Mouse (Mus musculus) midbrain, postnatal 0 days (tissue): ENCODE results near the gene Copz2. TPM values are rescaled to one million over a fixed set of nuclear protein-coding genes. Genes with fewer than 3 reads are reported as not detected.

Experiments used
- ATAC-seq: fragments of 200-750 bp; cut with Nextera tagmentation; 2 replicates; pipeline ENCODE4 v1.8.0; 2017; ENCODE audit warnings: moderate number of reproducible peaks, mild to moderate bottlenecking, moderate TSS enrichment, moderate library complexity; ENCODE audit not compliant: low FRiP score
- DNase-seq: peaks from one replicate; pipeline ENCODE4 v3.0.0-alpha.2; 2015; ENCODE audit warnings: low spot score
- H3K27ac ChIP-seq: fragments of 300-500 bp; sonication (generic); 2 replicates; pipeline ENCODE4 v1.5.1; 2014; ENCODE audit warnings: low read depth, mild to moderate bottlenecking, low read length, mixed read lengths
- H3K27me3 ChIP-seq: fragments of 300-500 bp; sonication (generic); 2 replicates; pipeline ENCODE4 v1.6.1; 2014; ENCODE audit warnings: low read length, control low read depth, mixed read lengths; ENCODE audit not compliant: insufficient read depth
- H3K36me3 ChIP-seq: fragments of 300-500 bp; sonication (generic); 2 replicates; pipeline ENCODE4 v1.6.1; 2014; ENCODE audit warnings: low read length, control low read depth, mixed read lengths; ENCODE audit not compliant: insufficient read depth
- H3K4me1 ChIP-seq: fragments of 300-500 bp; sonication (generic); 2 replicates; pipeline ENCODE4 v1.6.1; 2014; ENCODE audit warnings: mild to moderate bottlenecking, control low read depth, antibody characterized with exemption, low read length, mixed read lengths; ENCODE audit not compliant: insufficient read depth
- H3K4me2 ChIP-seq: fragments of 300-500 bp; sonication (generic); 2 replicates; pipeline ENCODE4 v1.6.1; 2014; ENCODE audit warnings: low read depth, mild to moderate bottlenecking, low read length, mixed read lengths; ENCODE audit not compliant: poor library complexity, severe bottlenecking
- H3K4me3 ChIP-seq: fragments of 300-500 bp; sonication (generic); 2 replicates; pipeline ENCODE4 v1.5.1; 2014; ENCODE audit warnings: low read depth, mild to moderate bottlenecking, low read length, moderate library complexity
- H3K9ac ChIP-seq: fragments of 300-500 bp; sonication (generic); replicated peaks from 2 replicates; pipeline ENCODE4 v1.6.1; 2014; ENCODE audit warnings: mild to moderate bottlenecking, low read length, moderate library complexity, mixed read lengths; ENCODE audit not compliant: poor library complexity, severe bottlenecking
- H3K9me3 ChIP-seq: fragments of 300-500 bp; sonication (generic); 2 replicates; pipeline ENCODE4 v1.6.1; 2016; ENCODE audit warnings: low read length, control low read depth
- CTCF ChIP-seq: IDR thresholded peaks from 2 replicates; pipeline ENCODE4 v1.5.1; 2016; ENCODE audit warnings: antibody characterized with exemption, mild to moderate bottlenecking
- WGBS: fragments of 180-500 bp; shearing (Covaris S2); extraction: QIAGEN DNeasy Blood & Tissue Kit; methylation state at CpG from one replicate; pipeline ENCODE4 v1.1.7; 2014; 5-methylcytosine and 5-hydroxymethylcytosine counted together
- polyA plus RNA-seq: library from polyadenylated mRNA; unstranded; fragments of >200 nt; fragmentation: Nextera tagmentation; extraction: Ambion mirVana; gene quantifications from 2 replicates; pipeline ENCODE4 v1.2.1, GENCODE M21; 2015
- total RNA-seq: library from RNA; depleted of rRNA; stranded (reverse); fragments of >200 nt; gene quantifications from 2 replicates; pipeline ENCODE4 v1.2.3, GENCODE M21; 2014

Gene Copz2
- total and polyA plus RNA-seq, 2 experiments from 2014 or later, result 12.7 to 20.3 TPM

GRCm38 (mm10) chr11:96873601-96874140 lies 24.0 kb downstream of the Copz2 start:
- H3K9ac ChIP-seq, result no peak overlapping the region; the same call in 1 of the 2 replicates
- TF ChIP-seq CTCF, result no peak
- no peaks in the 10 kb centered on the region for H3K9me3 ChIP-seq
- 15% methylated on average over 11 of the region's 11 CpGs for WGBS
- H3K4me2 ChIP-seq, result no peak overlapping the region
- H3K36me3 ChIP-seq, result no peaks in the 10 kb centered on the region
- peaks cover 30% of the 10 kb centered on the region for H3K4me1 ChIP-seq
- H3K4me3 ChIP-seq, result no peak overlapping the region
- no peak for DNase-seq
- peak overlapping the region; percentile 71 for H3K27ac ChIP-seq
- no peaks in the 10 kb centered on the region for H3K27me3 ChIP-seq
- ATAC-seq, result no peak

DNA sequence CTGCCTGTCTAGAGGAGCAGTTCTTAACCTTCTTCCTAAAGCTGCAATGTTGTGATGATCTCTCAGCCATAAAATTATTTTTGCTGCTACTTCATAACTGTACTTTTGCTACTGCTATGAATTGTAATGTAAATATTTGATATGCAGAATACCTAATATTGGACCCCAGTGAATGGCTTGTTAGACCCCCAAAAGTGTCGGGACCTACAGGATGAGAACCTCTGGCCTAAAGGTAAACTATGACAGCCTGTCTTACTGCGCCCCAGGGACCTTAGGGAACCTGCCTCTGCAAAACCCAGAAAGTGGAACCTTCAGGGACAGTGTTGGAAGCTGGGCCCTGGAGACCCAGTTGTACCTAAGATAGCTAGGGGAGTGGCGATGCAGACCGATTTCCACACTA lies 25.6 kb downstream of the Copz2 start:
- no peaks in the 10 kb centered on the region for H3K27me3 ChIP-seq
- peak overlapping the region; percentile 55 for H3K9ac ChIP-seq
- 8% methylated on average over 4 of the region's 4 CpGs for WGBS
- peak overlapping the region; percentile 54 for H3K4me2 ChIP-seq
- peak overlapping the region; percentile 96 for H3K27ac ChIP-seq
- H3K36me3 ChIP-seq, result no peaks in the 10 kb centered on the region
- no peaks in the 10 kb centered on the region for H3K9me3 ChIP-seq
- DNase-seq (no peak), ATAC-seq (no peak; the same call in 1 of the 2 replicates)
- peaks cover 30% of the 10 kb centered on the region for H3K4me1 ChIP-seq
- peak overlapping the region; percentile 30 for H3K4me3 ChIP-seq
- TF ChIP-seq CTCF, result no peak

- TF ChIP-seq CTCF, result no peak
- Histone ChIP-seq H3K9ac (peak overlapping the region; percentile 55), H3K9me3 (no peaks in the 10 kb centered on the region), H3K4me3 (peak overlapping the region; percentile 30), H3K27me3 (no peaks in the 10 kb centered on the region), H3K36me3 (no peaks in the 10 kb centered on the region), H3K4me1 (peaks cover 30% of the 10 kb centered on the region), H3K4me2 (peak overlapping the region; percentile 54), H3K27ac (peak overlapping the region; percentile 96)
- ATAC-seq, result peak; percentile 83
- under 1% methylated on average over 35 of the region's 35 CpGs for WGBS
- peak; percentile 93 for DNase-seq
Observed at GRCm38 (mm10) chr11:96875745-96876144, 26.1 kb downstream of the Copz2 start.

DNA sequence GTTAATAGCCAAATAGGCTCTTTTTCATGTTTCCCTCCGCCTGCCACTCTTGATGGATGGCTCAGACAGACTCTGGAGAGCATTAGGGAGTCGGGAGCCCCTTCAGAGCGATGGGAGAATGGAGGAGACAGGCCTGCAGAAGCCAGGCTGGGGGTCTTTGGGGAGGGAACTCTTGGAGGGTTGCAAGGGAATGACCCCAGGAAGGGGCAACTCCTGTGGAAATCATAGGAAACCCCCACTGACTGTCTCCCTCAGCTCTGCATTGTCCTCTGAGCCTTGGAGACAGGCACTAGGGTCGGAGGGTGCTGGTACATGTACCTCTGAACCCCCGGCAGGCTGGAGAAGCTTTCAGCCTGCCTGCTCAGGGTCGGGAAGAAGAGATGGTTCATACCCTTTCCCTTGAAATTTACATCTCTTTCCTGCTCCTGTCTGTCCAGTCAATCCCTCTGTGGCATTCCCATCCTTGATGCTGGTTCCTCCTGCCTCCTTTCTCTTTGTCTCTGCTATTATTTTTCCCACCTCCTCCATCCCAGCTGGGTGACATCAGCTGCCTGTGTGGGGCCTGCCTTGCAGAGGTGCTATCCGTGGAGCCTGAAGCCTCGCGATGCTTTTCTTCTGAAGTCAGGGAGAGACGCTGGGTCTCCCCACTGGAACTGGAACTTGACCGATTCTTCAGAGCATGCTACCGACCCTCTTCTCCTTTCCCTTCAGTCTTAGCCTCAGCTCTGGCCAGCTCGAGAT lies 26.8 kb downstream of the Copz2 start:
- WGBS, result 3% methylated on average over 13 of the region's 13 CpGs
- H3K9ac ChIP-seq, result peak overlapping the region; percentile 60
- no peak for TF ChIP-seq CTCF
- peak overlapping the region; percentile 54 for H3K4me2 ChIP-seq
- ATAC-seq (peak; percentile 47; the same call in 1 of the 2 replicates), DNase-seq (peak; percentile 73)
- no peaks in the 10 kb centered on the region for H3K27me3 ChIP-seq
- H3K36me3 ChIP-seq, result no peaks in the 10 kb centered on the region
- H3K4me3 ChIP-seq, result peak overlapping the region; percentile 30; the same call in 1 of the 2 replicates
- peaks cover 30% of the 10 kb centered on the region for H3K4me1 ChIP-seq
- H3K9me3 ChIP-seq, result no peaks in the 10 kb centered on the region
- H3K27ac ChIP-seq, result peak overlapping the region; percentile 96

GRCm38 (mm10) chr11:96877071-96877470 lies 27.4 kb downstream of the Copz2 start:
- no peaks in the 10 kb centered on the region for H3K27me3 ChIP-seq
- H3K9me3 ChIP-seq, result no peaks in the 10 kb centered on the region
- no peak for TF ChIP-seq CTCF
- peak overlapping the region; percentile 96 for H3K27ac ChIP-seq
- WGBS, result 25% methylated on average over 4 of the region's 4 CpGs
- H3K4me3 ChIP-seq, result no peak overlapping the region
- DNase-seq (no peak), ATAC-seq (no peak)
- H3K9ac ChIP-seq, result 0 out of 2 replicates have a peak overlapping the region, but pooled peaks have one; percentile 19
- H3K4me2 ChIP-seq, result peak overlapping the region; percentile 54
- H3K36me3 ChIP-seq, result no peaks in the 10 kb centered on the region
- H3K4me1 ChIP-seq, result peaks cover 30% of the 10 kb centered on the region

DNA sequence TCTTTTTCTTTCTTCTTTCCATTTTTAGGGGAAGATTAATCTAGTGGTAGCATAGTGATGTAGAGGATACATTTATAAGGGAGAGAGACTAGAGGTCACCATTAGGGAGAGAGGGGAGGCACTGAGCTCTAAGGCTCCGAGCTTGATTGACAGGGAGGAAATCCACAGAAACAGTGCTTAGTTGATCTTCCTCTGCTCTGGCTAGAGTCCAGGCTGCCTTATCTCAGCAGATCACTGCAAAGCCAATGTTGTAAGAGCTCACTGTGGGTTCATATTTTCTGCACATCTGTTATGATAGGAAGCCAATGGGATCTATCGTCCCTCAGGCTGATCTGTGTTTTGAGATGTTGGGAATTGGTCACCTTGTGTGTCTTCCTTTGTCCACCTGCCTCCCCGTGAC lies 29.0 kb downstream of the Copz2 start:
- peaks cover 17% of the 10 kb centered on the region for H3K4me1 ChIP-seq
- no peaks in the 10 kb centered on the region for H3K36me3 ChIP-seq
- no peak for ATAC-seq
- H3K27me3 ChIP-seq, result no peaks in the 10 kb centered on the region
- no peak overlapping the region for H3K4me3 ChIP-seq
- H3K9me3 ChIP-seq, result no peaks in the 10 kb centered on the region
- 17% methylated on average over 3 of the region's 3 CpGs for WGBS
- no peak overlapping the region for H3K4me2 ChIP-seq
- no peak for DNase-seq
- no peak overlapping the region for H3K9ac ChIP-seq
- no peak for TF ChIP-seq CTCF
- H3K27ac ChIP-seq, result no peak overlapping the region
